Mouse (Mus musculus) stomach, postnatal 0 days (tissue): ENCODE results near the gene Calhm6. TPM values are rescaled to one million over a fixed set of nuclear protein-coding genes. Genes with fewer than 3 reads are reported as not detected.

ENCODE experiments used
- ATAC-seq: fragments of 200-750 bp; cut with Nextera tagmentation; 2 replicates; pipeline ENCODE4 v1.8.0; 2017; ENCODE audit not compliant: low FRiP score, low TSS enrichment
- DNase-seq: peaks from one replicate; pipeline ENCODE4 v3.0.0-alpha.2; 2016; ENCODE audit warnings: low spot score
- H3K27ac ChIP-seq: fragments of 300-500 bp; sonication (generic); replicated peaks from 2 replicates; pipeline ENCODE4 v1.5.1; 2014; ENCODE audit warnings: mild to moderate bottlenecking, control low read depth
- H3K27me3 ChIP-seq: fragments of 300-500 bp; sonication (generic); 2 replicates; pipeline ENCODE4 v1.6.1; 2014; ENCODE audit warnings: low read length; ENCODE audit not compliant: control insufficient read depth, insufficient read depth
- H3K36me3 ChIP-seq: fragments of 300-500 bp; sonication (generic); 2 replicates; pipeline ENCODE4 v1.6.1; 2014; ENCODE audit warnings: low read length, mixed read lengths; ENCODE audit not compliant: control insufficient read depth, insufficient read depth
- H3K4me1 ChIP-seq: fragments of 300-500 bp; sonication (generic); replicated peaks from 2 replicates; pipeline ENCODE4 v1.6.1; 2014; ENCODE audit warnings: antibody characterized with exemption; ENCODE audit not compliant: control insufficient read depth, insufficient read depth
- H3K4me2 ChIP-seq: fragments of 300-500 bp; sonication (generic); replicated peaks from 2 replicates; pipeline ENCODE4 v1.6.1; 2014; ENCODE audit warnings: low read depth, mild to moderate bottlenecking, control low read depth, moderate library complexity
- H3K4me3 ChIP-seq: fragments of 300-500 bp; sonication (generic); 2 replicates; pipeline ENCODE4 v1.5.1; 2014; ENCODE audit warnings: low read depth, low read length, control low read depth
- H3K9ac ChIP-seq: fragments of 300-500 bp; sonication (generic); 2 replicates; pipeline ENCODE4 v1.6.1; 2014; ENCODE audit warnings: mild to moderate bottlenecking, low read length, control low read depth, mixed read lengths
- H3K9me3 ChIP-seq: fragments of 300-500 bp; sonication (generic); 2 replicates; pipeline ENCODE4 v1.6.1; 2016; ENCODE audit warnings: low read length; ENCODE audit not compliant: control insufficient read depth
- CTCF ChIP-seq: IDR thresholded peaks from 2 replicates; pipeline ENCODE4 v1.5.1; 2016; ENCODE audit warnings: antibody characterized with exemption, low read depth, mild to moderate bottlenecking, moderate library complexity
- EP300 ChIP-seq: optimal IDR thresholded peaks from 2 replicates; pipeline ENCODE3; 2016; ENCODE audit warnings: antibody characterized with exemption
- WGBS: fragments of 180-500 bp; shearing (Covaris S2); extraction: QIAGEN DNeasy Blood & Tissue Kit; methylation state at CpG from one replicate; pipeline ENCODE4 v1.1.7; 2014; 5-methylcytosine and 5-hydroxymethylcytosine counted together
- polyA plus RNA-seq: library from polyadenylated mRNA; unstranded; fragments of >200 nt; fragmentation: Nextera tagmentation; extraction: Ambion mirVana; gene quantifications from 2 replicates; pipeline ENCODE4 v1.2.1, GENCODE M21; 2015

Gene Calhm6
- polyA plus RNA-seq, 1 experiment from 2014 or later = 0.74 TPM

GRCm38 (mm10) chr10:34139768-34140167, 12.0 kb upstream of the Calhm6 start:
- DNase-seq = peak; percentile 43
- 44% methylated on average over 4 of the region's 4 CpGs for WGBS
- Histone ChIP-seq H3K9me3 (no peaks in the 10 kb centered on the region; the same call in 1 of the 2 replicates), H3K4me3 (no peak overlapping the region), H3K4me2 (no peak overlapping the region), H3K36me3 (no peaks in the 10 kb centered on the region), H3K27me3 (no peaks in the 10 kb centered on the region), H3K9ac (no peak overlapping the region), H3K27ac (no peak overlapping the region), H3K4me1 (no peaks in the 10 kb centered on the region)
- TF ChIP-seq EP300 = no peak
- TF ChIP-seq CTCF = no peak
- ATAC-seq = peak; percentile 89

- Histone ChIP-seq H3K4me3 (no peak overlapping the region), H3K36me3 (no peaks in the 10 kb centered on the region), H3K9me3 (no peaks in the 10 kb centered on the region), H3K4me1 (no peaks in the 10 kb centered on the region), H3K27ac (no peak overlapping the region), H3K9ac (no peak overlapping the region), H3K27me3 (no peaks in the 10 kb centered on the region), H3K4me2 (no peak overlapping the region)
- ATAC-seq (no peak), DNase-seq (no peak)
- TF ChIP-seq CTCF (no peak), EP300 (no peak)
- WGBS = 33% methylated on average over 6 of the region's 6 CpGs
These were observed 10.2 kb upstream of the Calhm6 start for GRCm38 (mm10) chr10:34138027-34138426.

- no peak overlapping the region for H3K4me3 ChIP-seq
- H3K27me3 ChIP-seq = no peaks in the 10 kb centered on the region
- H3K27ac ChIP-seq = no peak overlapping the region
- H3K9me3 ChIP-seq = no peaks in the 10 kb centered on the region
- DNase-seq (no peak), ATAC-seq (no peak)
- H3K4me1 ChIP-seq = no peaks in the 10 kb centered on the region
- TF ChIP-seq EP300 (no peak), CTCF (no peak)
- H3K4me2 ChIP-seq = no peak overlapping the region
- H3K9ac ChIP-seq = no peak overlapping the region
- H3K36me3 ChIP-seq = no peaks in the 10 kb centered on the region
- 32% methylated on average over 6 of the region's 6 CpGs for WGBS
These were observed 8.6 kb upstream of the Calhm6 start for GRCm38 (mm10) chr10:34136432-34136831.

GRCm38 (mm10) chr10:34131356-34131755, 3.6 kb upstream of the Calhm6 start:
- H3K4me3 ChIP-seq = no peak overlapping the region
- H3K9me3 ChIP-seq = no peaks in the 10 kb centered on the region
- TF ChIP-seq EP300 (no peak), CTCF (0 out of 2 replicates have a peak, but pooled peaks have one; percentile 1)
- H3K27ac ChIP-seq = no peak overlapping the region
- WGBS = 77% methylated on average over 2 of the region's 2 CpGs
- no peaks in the 10 kb centered on the region for H3K4me1 ChIP-seq
- no peaks in the 10 kb centered on the region for H3K36me3 ChIP-seq
- no peaks in the 10 kb centered on the region for H3K27me3 ChIP-seq
- DNase-seq = no peak
- H3K9ac ChIP-seq = no peak overlapping the region
- no peak for ATAC-seq
- H3K4me2 ChIP-seq = no peak overlapping the region

GRCm38 (mm10) chr10:34128391-34128790, 607 bp upstream of the Calhm6 start:
- Histone ChIP-seq H3K4me1 (no peaks in the 10 kb centered on the region), H3K36me3 (no peaks in the 10 kb centered on the region), H3K4me2 (peak overlapping the region; percentile 8; the same call in 1 of the 2 replicates), H3K27ac (no peak overlapping the region), H3K9ac (no peak overlapping the region), H3K9me3 (no peaks in the 10 kb centered on the region), H3K27me3 (no peaks in the 10 kb centered on the region), H3K4me3 (no peak overlapping the region)
- DNase-seq (no peak), ATAC-seq (no peak)
- 62% methylated on average over 6 of the region's 6 CpGs for WGBS
- TF ChIP-seq CTCF = no peak
- no peak for TF ChIP-seq EP300

- WGBS = 88% methylated on average over 2 of the region's 2 CpGs
- ATAC-seq = no peak
- TF ChIP-seq CTCF = no peak
- no peak for TF ChIP-seq EP300
These were observed 9.4 kb downstream of the Calhm6 start for GRCm38 (mm10) chr10:34118421-34118820.

More at GRCm38 (mm10) chr10:34118421-34118820, 9.4 kb downstream of the Calhm6 start:
- Histone ChIP-seq H3K9me3 (no peaks in the 10 kb centered on the region), H3K4me2 (no peak overlapping the region), H3K4me3 (no peak overlapping the region), H3K27ac (no peak overlapping the region), H3K27me3 (no peaks in the 10 kb centered on the region), H3K9ac (no peak overlapping the region), H3K36me3 (no peaks in the 10 kb centered on the region), H3K4me1 (no peaks in the 10 kb centered on the region)
- DNase-seq = no peak
